Mouse (Mus musculus): ENCODE data around the gene Mrpl17. TPM values are rescaled to one million over a fixed set of nuclear protein-coding genes. Genes with fewer than 3 reads are reported as not detected.

Mrpl17 gene
- polyA plus RNA-seq (2021; fragmentation: Nextera tagmentation) = 272 and 284 TPM in 2 replicates
- long read RNA-seq, experiment 1, full-length matches to known transcripts = 143 of 146 reads
- long read RNA-seq, experiment 1, partial matches to known transcripts = 1 of 146 reads
- long read RNA-seq, experiment 1, other reads (novel, unspliced or antisense) = 2 of 146 reads
- long read RNA-seq, experiment 2, full-length matches to known transcripts = 59 of 63 reads
- long read RNA-seq, experiment 2, partial matches to known transcripts = 0 of 63 reads
- long read RNA-seq, experiment 2, other reads (novel, unspliced or antisense) = 4 of 63 reads

GRCm38 (mm10) chr7:105810877-105811489, at the start of gene Mrpl17:
Mrpl17 (minus strand) TSS chr7:105811099.

GRCm38 (mm10) chr7:105787285-105788140, 23.4 kb downstream of the Mrpl17 start, which contains the start of gene Dchs1:
Dchs1 (minus strand) TSS chr7:105787654.

Other genes with a start within 250 kb of the Mrpl17 start
- 408 and 453 TPM in 2 replicates for gene Apbb1, start 229.4 kb downstream of the Mrpl17 start, polyA plus RNA-seq (2021; fragmentation: Nextera tagmentation)
- 0.72 and 0.77 TPM in 2 replicates for gene Hpx, start 211.0 kb downstream of the Mrpl17 start, polyA plus RNA-seq (2021; fragmentation: Nextera tagmentation)
- gene Trim3, start 177.5 kb downstream of the Mrpl17 start, polyA plus RNA-seq (2021; fragmentation: Nextera tagmentation) = 32.0 and 36.8 TPM in 2 replicates
- 184 and 197 TPM in 2 replicates for gene Timm10b, start 171.0 kb downstream of the Mrpl17 start, polyA plus RNA-seq (2021; fragmentation: Nextera tagmentation)
- gene Arfip2, start 170.7 kb downstream of the Mrpl17 start, polyA plus RNA-seq (2021; fragmentation: Nextera tagmentation) = 41.3 and 47.5 TPM in 2 replicates
- 12.7 and 32.7 TPM in 2 replicates for gene Gm45799, start 170.5 kb downstream of the Mrpl17 start, polyA plus RNA-seq (2021; fragmentation: Nextera tagmentation)
- 0.01 and 0.04 TPM in 2 replicates for gene Dnhd1, start 160.3 kb downstream of the Mrpl17 start, polyA plus RNA-seq (2021; fragmentation: Nextera tagmentation)
- gene Ilk, start 74.5 kb downstream of the Mrpl17 start, polyA plus RNA-seq (2021; fragmentation: Nextera tagmentation) = 63.2 and 64.5 TPM in 2 replicates
- 5.3 and 7.3 TPM in 2 replicates for gene Rrp8, start 73.7 kb downstream of the Mrpl17 start, polyA plus RNA-seq (2021; fragmentation: Nextera tagmentation)
- gene Taf10, start 66.7 kb downstream of the Mrpl17 start, polyA plus RNA-seq (2021; fragmentation: Nextera tagmentation) = 11.2 and 13.6 TPM in 2 replicates
- gene Tpp1, start 58.9 kb downstream of the Mrpl17 start, polyA plus RNA-seq (2021; fragmentation: Nextera tagmentation) = 115 and 138 TPM in 2 replicates
- 1.2 TPM in 2 replicates for gene Dchs1, start 23.4 kb downstream of the Mrpl17 start, polyA plus RNA-seq (2021; fragmentation: Nextera tagmentation)
- gene Gm4070, start 142.9 kb upstream of the Mrpl17 start, polyA plus RNA-seq (2021; fragmentation: Nextera tagmentation) = 0.67 and 2.6 TPM in 2 replicates

Measured in layer of hippocampus, adult 6 months (tissue).